Mouse (Mus musculus) left cerebral cortex, postnatal 25 days (tissue): Measurements from ENCODE around the gene Rap1gds1. TPM values are rescaled to one million over a fixed set of nuclear protein-coding genes. Genes with fewer than 3 reads are reported as not detected.

Experiments
- DNase-seq, 2 experiments: peaks; one replicate each; pipeline ENCODE4 v3.0.0; 2022; ENCODE audit warnings: low spot score in 2 of 2, mixed read lengths in 1 of 2
- intact Hi-C: fragments of 180-260 bp; cut with DNase I; formaldehyde crosslinking; loops from one replicate; pipeline ENCODE4 v1.15.1; 2025
- total RNA-seq, 2 experiments: library from RNA; stranded (reverse); gene quantifications; 2 replicates each; pipeline ENCODE4 v1.2.3; 2021

Gene Rap1gds1
- total RNA-seq, 2 experiments from 2014 or later: 260 to 270 TPM

GRCm38 (mm10) chr3:138897500-138897899, 177.5 kb downstream of the Rap1gds1 start:
- intact Hi-C loops: no loop called here
- no peak for DNase-seq

GRCm38 (mm10) chr3:138893520-138893919, 181.5 kb downstream of the Rap1gds1 start:
- DNase-seq: no peak
- intact Hi-C loops: no loop called here

- intact Hi-C loops: no loop called here
- DNase-seq: no peak
Observed at GRCm38 (mm10) chr3:138889769-138890295, 185.2 kb downstream of the Rap1gds1 start.

GRCm38 (mm10) chr3:138889214-138889613, 185.8 kb downstream of the Rap1gds1 start:
- intact Hi-C loops: no loop called here
- peak in 1 of 2 experiments; percentile 68 for DNase-seq

DNA sequence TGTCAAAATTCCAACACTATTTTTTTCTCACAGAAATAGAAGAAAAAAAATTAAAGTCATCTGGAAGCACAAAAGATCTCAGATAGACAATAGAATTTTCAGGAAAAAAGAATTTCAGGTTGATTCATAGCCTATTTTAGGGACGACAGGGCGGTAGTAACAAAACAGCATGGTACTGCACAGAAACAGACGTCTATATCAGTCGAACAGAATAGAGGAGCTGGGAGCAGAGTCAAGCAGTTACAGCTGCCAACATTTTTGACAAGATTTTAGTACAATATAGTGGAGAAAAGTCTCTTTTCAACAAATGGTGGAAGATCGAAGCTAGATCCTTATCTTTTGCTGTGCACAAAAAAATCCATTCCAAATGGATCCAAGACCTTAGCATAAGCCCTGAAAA, 188.9 kb downstream of the Rap1gds1 start:
- intact Hi-C loops: no loop called here
- no peak for DNase-seq

GRCm38 (mm10) chr3:138881725-138882347, 193.2 kb downstream of the Rap1gds1 start:
- no peak for DNase-seq
- intact Hi-C loops: no loop called here

DNA sequence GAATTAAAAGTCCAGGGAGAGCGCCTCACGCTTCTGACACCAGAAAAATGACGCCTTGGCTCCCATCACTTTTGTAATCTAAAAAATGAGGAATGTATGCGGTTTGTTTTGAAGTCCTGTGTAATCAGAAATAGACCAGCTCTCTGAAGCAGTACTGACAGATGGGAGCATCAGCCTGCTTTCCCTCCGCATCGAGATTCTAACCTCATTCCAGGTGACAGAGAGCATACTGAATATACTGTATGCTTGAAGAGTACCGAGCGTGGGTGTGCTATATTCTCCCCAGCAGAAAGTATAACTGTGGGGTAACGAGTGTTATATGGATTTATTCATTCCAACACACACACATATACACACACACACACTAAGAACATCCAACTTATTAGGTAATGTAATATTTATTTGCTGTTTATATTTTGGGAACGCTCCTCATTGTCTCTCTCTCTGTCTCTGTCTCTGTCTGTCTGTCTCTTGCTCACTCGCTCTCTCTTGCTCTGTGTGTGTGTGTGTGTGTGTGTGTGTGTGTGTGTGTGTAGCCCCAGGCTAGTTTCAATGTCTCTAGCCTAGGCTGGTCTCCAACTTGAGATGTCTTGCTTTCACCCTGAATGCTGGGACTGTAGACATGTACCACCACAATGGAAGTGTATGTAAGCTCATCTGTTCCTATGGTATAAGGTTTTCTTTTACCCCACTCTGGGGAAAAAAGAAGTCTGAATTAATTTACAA, 193.8 kb downstream of the Rap1gds1 start:
- intact Hi-C loops: no loop called here
- peak in 1 of 2 experiments; percentile 78 for DNase-seq

GRCm38 (mm10) chr3:138877741-138878140, 197.3 kb downstream of the Rap1gds1 start:
- intact Hi-C loops: no loop called here
- DNase-seq: no peak

DNA sequence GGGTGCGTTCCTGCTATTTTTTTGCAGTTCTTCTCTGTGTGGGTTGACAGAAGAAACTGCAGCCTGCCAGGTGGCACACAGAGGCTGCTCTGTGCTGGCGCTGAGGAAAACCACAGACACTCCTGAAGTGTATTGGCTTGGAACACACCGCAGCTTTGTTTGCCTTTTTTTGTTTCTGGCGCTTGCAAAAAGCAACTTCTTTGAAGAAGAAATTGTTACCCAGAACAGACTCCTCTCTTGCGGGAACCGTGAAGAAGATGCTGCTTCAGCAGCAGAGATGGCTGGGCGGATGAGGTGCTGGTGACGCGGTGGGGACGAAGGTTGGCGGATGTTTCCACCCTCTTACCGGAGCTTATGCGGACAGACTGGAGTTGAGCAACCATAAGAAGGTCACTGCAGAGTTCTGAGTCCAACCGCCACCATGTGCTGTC, 198.1 kb downstream of the Rap1gds1 start:
- DNase-seq: peak in 1 of 2 experiments; percentile 71
- intact Hi-C loops: no loop called here

DNA sequence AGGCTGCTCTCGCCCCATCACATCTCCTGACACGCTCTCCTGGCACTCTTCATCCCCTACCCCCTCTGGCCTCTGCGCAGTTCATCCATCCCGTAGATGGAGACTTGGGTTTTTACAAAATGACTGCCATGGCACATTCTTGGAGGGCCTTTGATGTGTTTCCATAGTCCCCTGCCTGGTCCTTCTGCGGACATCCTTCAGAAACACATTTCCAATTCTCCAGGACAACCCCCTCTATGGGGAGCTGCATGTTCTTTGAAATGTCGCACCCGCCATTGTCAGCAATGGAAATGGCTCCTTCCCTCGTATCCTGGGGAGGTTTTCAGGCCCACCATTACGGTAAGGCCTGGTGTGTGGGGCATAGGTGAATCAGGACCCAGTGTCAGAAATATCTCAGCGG, 198.6 kb downstream of the Rap1gds1 start:
- intact Hi-C loops: no loop called here
- DNase-seq: no peak

DNA sequence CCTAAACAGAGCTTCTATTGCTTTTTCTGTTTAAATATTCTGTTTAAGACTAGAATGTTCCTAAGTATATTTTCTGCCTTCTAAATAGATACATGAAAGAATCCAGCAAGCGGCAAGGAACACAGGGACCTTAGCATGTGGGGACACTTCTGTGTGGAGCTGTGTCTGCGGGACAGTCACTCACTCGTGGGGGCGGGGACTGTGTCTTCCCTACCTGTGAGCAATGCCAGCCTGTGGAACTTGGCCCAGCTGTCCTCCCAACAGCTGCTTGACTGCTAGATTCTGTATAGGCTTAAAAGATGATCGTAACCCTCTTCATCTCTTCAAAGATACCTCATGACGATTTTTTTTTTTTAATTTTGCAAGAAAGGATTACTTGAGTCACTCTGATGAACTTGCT, 199.1 kb downstream of the Rap1gds1 start:
- DNase-seq: no peak
- intact Hi-C loops: no loop called here

Other genes starting within 250 kb of the Rap1gds1 start
- gene Stpg2, start 130.5 kb upstream of the Rap1gds1 start, total RNA-seq: under 1 TPM in 1 of 2 experiments, not detected in 1; 0.23 TPM